Mouse (Mus musculus): ENCODE data around the gene Dhdh.
"Not testable (repeated sequence)": the region's sequence is repeated elsewhere in the genome, so short reads cannot be mapped to it uniquely, and the experiment has no call there.

Dhdh gene

GRCm38 (mm10) chr7:45475291-45475969 is 13.2 kb downstream of the Dhdh start:
- DNase-seq (ENCODE audit: low spot score): no peak

- peak; percentile 82 for DNase-seq (ENCODE audit: low spot score)
Observed at GRCm38 (mm10) chr7:45470869-45471268, 17.7 kb downstream of the Dhdh start.

- no peak for DNase-seq (ENCODE audit: low spot score)
Observed at GRCm38 (mm10) chr7:45467090-45467670, 21.4 kb downstream of the Dhdh start.

GRCm38 (mm10) chr7:45466283-45467089 is 22.1 kb downstream of the Dhdh start, which contains the start of gene Bax:
Gene Bax, minus strand, starts transcription at chr7:45466898.
- peak; percentile 97 for DNase-seq (ENCODE audit: low spot score)

GRCm38 (mm10) chr7:45465549-45465948 is 23.1 kb downstream of the Dhdh start:
- DNase-seq (ENCODE audit: low spot score): no peak

- DNase-seq (ENCODE audit: low spot score): no peak
Observed at GRCm38 (mm10) chr7:45465112-45465511, 23.5 kb downstream of the Dhdh start.

GRCm38 (mm10) chr7:45463987-45464778 is 24.4 kb downstream of the Dhdh start:
- DNase-seq (ENCODE audit: low spot score): no peak

- DNase-seq (ENCODE audit: low spot score): not testable (repeated sequence)
Observed at GRCm38 (mm10) chr7:45462868-45463267, 25.7 kb downstream of the Dhdh start.

GRCm38 (mm10) chr7:45462325-45462724 is 26.3 kb downstream of the Dhdh start:
- DNase-seq (ENCODE audit: low spot score): no peak

GRCm38 (mm10) chr7:45461781-45462180 is 26.8 kb downstream of the Dhdh start:
- no peak for DNase-seq (ENCODE audit: low spot score)

GRCm38 (mm10) chr7:45461326-45461725 is 27.3 kb downstream of the Dhdh start:
- DNase-seq (ENCODE audit: low spot score): no peak

- peak; percentile 56 for DNase-seq (ENCODE audit: low spot score)
Observed at GRCm38 (mm10) chr7:45460860-45461314, 27.7 kb downstream of the Dhdh start.

GRCm38 (mm10) chr7:45460377-45460776 is 28.2 kb downstream of the Dhdh start:
- DNase-seq (ENCODE audit: low spot score): no peak

GRCm38 (mm10) chr7:45459564-45460140 is 29.0 kb downstream of the Dhdh start, which contains the start of gene Ftl1:
Gene Ftl1, minus strand, starts transcription at chr7:45459884.
- DNase-seq (ENCODE audit: low spot score): peak; percentile 98

- DNase-seq (ENCODE audit: low spot score): peak; percentile 82
Observed at GRCm38 (mm10) chr7:45458748-45459563, 29.6 kb downstream of the Dhdh start.

- DNase-seq (ENCODE audit: low spot score): peak; percentile 46
Observed at GRCm38 (mm10) chr7:45457204-45458060, 31.2 kb downstream of the Dhdh start.

GRCm38 (mm10) chr7:45456721-45457203 is 31.8 kb downstream of the Dhdh start:
- DNase-seq (ENCODE audit: low spot score): no peak

GRCm38 (mm10) chr7:45455932-45456696 is 32.5 kb downstream of the Dhdh start:
- no peak for DNase-seq (ENCODE audit: low spot score)

- DNase-seq (ENCODE audit: low spot score): no peak
Observed at GRCm38 (mm10) chr7:45454971-45455370, 33.6 kb downstream of the Dhdh start.
